Mouse (Mus musculus) frontal cortex, postnatal 10 days (tissue): ENCODE data around the gene Erc2.

Source experiments
- DNase-seq, 2 experiments: peaks; one replicate each; pipeline ENCODE4 v3.0.0; 2022; ENCODE audit warnings: low spot score in 2 of 2, mixed read lengths in 1 of 2

The Erc2 gene

DNA sequence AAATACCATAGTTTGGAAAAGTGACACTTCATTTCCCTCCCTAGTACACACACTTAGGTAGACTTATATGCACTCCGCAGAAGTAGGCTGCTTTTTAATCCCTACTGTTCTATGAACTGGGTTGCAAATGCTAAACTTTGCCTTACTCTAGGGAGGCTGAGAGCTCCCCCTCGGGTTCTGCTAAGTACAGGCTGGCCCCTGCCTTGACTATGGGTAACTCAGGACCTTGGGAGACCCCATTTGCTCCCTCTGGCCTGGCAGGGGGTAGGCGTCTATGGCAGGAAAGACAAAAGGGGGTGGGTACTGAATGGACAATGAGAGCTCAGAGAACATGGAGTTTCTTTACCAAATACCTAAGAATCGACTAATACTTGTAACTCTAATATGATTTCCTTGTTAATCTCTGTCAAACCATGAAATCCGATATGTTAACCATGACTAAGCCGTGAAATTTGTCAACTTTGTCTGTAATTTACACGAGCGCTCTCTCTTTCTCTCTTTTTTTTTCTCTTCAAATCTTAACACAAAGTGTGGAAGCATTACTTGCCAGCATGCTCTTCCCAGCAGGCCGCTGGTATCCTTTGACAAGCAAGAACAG is 754.1 kb downstream of the Erc2 start:
- no peak for DNase-seq

- DNase-seq: no peak
Measured at GRCm38 (mm10) chr14:28377519-28377918, 755.3 kb downstream of the Erc2 start.

- no peak for DNase-seq
Measured at GRCm38 (mm10) chr14:28380129-28380528, 757.9 kb downstream of the Erc2 start.

- no peak for DNase-seq
Measured at GRCm38 (mm10) chr14:28381801-28382550, 759.7 kb downstream of the Erc2 start.

- no peak for DNase-seq
Measured at GRCm38 (mm10) chr14:28386815-28387607, 764.8 kb downstream of the Erc2 start.

DNA sequence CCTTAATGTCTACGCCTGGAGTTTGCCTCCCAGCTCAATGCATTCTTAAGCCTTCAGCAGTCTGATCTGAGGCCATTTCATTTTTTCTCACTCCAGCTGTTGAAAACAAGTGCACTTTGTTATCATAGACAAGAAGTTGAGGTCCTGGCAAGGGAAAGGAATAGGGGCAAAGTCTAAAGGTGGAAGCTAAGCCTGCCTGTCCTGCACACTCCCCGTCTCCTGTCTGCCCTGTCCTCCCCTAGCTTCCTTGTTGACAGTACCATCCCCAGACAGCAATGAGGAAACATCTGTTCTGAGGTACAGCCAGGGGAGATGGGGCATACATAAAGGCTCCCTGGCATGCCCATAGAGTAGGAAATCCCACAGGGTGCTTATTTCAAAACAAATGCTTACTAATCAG is 776.7 kb downstream of the Erc2 start:
- no peak for DNase-seq

DNA sequence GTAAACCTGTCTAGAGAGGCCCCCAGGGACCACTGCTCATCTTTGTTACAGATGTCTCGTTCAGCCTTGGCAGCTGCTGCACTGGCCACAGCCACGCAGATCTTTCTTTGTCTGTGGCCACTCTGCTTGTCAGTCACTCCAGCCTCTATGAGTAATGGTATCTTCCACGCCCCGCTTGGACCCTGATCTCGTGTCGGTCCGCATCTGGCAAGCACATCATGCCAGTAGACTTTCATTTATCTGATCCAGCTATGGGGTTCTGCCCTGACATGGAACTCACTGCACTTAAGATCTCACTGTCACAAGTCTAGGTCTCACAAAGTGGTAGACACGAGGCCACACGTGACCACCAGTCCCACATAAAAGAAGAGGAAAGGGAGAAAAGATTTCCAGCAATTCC is 777.7 kb downstream of the Erc2 start:
- DNase-seq: no peak

DNA sequence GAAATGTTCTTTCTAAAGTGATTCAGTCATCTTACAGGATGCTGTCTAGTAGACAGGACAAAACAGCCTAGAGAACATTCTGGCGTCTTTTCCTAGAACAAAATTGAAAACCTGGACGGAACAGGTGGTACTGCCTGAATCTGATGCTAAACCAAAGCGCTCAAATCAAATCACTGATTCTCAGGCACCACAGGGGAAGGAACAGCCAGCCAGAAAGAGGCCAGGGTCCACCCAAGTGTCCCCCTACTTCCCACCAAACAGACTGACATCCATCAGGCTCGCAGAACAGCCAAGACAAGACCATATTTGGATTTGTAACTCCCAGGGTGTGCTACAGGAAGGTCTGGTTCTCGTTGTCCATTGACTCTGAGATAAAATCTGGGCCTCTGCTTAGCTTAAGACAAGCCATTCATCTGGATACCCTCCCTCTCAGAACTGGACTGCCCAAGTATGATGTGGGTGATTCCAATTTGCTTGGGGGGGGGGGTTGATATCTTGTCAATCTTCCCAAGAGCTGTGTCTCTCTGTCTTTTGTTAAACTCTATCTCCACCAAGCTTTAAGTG is 783.1 kb downstream of the Erc2 start:
- no peak for DNase-seq

GRCm38 (mm10) chr14:28409390-28409789 is 787.2 kb downstream of the Erc2 start:
- no peak for DNase-seq

GRCm38 (mm10) chr14:28409796-28410347 is 787.6 kb downstream of the Erc2 start:
- no peak for DNase-seq

- DNase-seq: no peak
Measured at GRCm38 (mm10) chr14:28410789-28411225, 788.6 kb downstream of the Erc2 start.

- DNase-seq: no peak
Measured at GRCm38 (mm10) chr14:28412252-28412995, 790.2 kb downstream of the Erc2 start.

- DNase-seq: no peak
Measured at GRCm38 (mm10) chr14:28413516-28413915, 791.3 kb downstream of the Erc2 start.

DNA sequence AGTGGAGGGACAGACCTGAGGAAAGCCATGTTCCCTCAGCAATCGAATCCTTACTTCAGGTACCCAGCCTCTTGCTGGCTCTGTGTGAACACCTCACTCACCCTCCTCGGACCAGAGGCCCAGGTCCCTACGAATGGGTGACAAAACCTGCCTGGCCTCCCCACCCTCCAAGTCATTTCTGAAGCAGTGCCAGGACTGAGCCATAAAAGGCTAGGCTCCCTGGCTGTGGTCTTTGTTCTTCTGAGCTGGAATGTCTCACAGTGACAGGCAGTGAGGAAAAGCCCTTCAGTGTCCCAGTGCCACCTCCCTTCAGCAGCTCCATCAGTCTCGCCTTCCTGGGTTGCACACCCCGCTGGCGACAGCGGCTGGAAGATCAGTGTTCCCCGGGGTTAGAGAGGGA is 794.8 kb downstream of the Erc2 start:
- no peak for DNase-seq

- DNase-seq: no peak
Measured at GRCm38 (mm10) chr14:28418497-28418896, 796.3 kb downstream of the Erc2 start.

DNA sequence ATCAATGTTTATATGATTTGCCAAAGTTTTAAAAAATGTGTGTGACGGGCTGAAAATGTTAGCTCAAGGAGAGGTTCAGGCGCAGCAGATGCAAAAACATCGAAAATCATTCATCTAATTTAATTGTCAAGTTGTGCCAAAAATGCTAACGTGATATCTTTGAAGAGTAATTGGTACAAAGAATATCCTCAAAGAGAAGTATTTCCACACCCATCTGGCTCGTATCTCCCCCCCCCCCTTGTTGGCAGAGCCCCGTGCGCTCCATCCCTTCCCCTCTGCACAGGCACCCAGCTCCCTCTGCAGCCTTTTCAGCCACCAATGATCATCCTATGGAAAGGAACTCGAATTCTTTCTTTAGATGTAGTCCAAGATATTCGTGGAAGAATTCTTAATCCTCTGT is 797.0 kb downstream of the Erc2 start:
- no peak for DNase-seq

DNA sequence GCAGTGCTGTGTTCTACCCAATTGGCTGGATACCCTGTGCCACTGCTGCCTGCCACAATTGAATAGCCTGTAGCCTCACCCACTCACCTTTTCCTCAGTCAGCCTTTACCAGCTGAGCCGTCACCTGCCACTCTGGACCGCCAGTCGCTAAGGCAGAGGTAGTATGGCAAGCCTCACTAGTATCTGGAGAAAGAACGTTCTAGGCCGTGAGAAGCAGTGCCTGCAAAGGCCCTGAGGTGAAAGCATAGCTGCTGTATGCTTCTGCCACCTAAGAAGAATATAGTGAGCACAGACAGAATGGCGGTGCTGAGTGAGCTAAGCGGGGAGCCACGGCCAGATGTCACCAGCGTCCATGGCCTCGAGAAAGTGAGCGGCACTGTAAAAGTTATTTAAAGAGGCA is 798.4 kb downstream of the Erc2 start:
- no peak for DNase-seq

DNA sequence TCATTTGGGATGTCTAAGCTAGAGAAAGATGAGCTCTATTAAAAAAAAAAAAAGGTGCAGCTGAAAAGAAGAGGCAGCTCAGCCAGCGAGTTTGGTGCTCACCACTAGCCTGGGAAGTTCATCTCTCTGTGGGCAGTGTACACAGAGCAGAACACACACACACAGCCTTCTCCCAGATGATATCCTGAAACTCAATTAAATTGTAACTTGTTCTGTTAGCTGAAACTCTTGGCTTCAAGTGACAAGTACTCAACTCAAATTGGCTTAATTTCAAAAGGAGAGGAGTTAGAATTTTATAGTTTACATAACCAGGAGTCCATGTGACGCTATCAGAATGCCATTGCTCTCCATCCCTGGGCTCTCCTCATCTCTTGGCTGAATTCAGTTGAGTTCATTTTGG is 804.4 kb downstream of the Erc2 start:
- DNase-seq: no peak

DNA sequence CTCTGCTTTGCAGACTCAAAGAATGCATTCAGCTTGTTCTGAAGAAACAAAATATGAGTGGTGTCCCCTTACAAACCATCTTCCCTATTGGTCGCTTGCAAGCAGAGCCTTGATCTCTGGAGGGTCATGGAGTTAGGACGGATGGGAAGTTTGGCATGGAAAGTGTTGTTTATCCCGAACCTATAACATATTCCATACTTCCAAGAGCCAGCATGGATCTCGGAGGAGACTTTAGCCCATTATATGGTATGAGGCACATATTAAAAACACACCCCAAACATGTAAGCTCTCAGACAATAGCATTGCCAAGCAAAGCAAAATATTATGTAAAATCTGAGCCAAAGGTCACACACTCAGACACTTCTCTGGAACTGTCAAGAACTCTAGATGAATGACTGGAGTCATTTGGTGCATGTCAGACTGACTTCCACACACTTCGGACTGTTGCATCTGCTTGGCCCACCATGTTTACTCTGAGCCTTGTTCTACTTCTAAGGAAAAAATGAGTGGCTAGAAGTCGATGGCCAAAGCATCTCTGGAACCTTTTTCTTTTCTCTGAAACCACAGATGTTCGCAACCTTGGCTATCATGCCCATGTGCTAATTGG is 809.6 kb downstream of the Erc2 start:
- no peak for DNase-seq

DNA sequence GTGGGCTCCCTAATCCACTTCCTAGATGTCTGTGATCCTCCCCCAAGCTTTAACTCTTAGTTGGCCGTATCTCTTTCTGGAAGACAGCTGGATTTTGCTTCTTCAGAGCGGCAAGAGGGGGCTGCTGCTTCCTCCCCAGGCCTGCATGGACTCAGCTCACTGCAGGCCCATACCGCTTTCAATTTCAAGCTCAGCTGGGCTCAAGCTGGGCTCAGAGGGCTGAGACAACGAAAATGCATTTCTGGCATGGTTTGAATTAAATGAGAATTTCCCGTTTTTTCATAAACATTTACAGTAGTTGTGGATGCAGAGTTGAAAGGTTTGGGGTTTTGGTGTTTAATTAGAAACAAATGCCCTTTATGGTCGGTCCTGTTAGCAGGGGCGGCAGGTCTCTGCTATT is 812.8 kb downstream of the Erc2 start:
- no peak for DNase-seq

DNA sequence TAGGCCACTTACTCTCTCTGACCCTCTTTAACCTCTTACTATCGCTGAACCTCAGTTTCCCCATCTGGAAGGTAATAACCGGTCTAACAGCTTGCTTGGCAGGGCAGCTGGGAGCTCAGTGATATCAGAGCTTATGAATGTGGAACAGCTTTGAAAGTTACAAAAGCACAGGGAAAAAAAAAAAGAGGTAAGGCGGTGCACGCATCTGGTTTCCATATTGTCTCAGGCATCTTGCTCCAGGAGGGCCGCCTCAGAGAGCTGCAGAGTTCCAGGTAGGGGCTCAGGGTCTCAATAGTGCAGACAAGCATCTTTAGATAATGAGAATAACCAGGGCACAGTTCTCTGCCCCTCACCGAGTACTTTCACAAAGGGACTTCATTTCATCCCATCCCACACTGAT is 816.9 kb downstream of the Erc2 start:
- no peak for DNase-seq
